Mouse (Mus musculus): Measurements from ENCODE around the gene Enox1. TPM values are rescaled to one million over a fixed set of nuclear protein-coding genes. Genes with fewer than 3 reads are reported as not detected.

Gene Enox1
- polyA plus RNA-seq, 1 experiment, result 3.1 TPM

DNA sequence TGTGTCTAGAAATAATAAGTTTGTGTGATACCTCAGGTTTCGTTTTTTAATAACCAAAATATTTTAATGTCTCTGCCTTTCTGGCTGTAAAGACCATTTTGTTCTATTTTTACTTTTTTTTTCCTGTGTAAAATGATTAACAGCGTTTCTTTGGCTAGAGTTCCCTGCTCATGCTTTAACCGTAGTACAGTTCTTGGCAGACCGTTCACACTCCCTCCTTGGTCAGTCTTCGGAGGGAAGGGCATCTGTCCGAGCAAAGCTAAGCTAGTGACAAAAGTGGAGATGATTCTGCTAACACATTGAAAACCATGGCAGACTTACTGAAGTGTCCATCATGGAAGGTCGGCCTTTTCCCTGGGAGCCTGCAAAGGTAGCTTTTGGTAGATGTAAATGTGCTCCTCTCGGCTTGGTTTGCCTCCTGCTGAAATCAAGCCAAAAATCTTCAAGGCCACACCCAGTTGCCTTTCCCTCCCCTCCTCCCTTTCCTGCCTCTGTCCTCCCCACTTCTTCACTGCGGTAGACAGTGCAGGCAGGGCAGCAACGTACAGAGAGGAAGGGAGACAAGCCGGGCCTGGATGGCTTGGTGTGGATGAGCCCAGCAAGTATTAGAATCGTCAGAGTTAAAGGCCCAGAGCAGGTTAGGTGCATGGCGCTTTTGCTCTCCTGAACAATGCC, 461.7 kb downstream of the Enox1 start:
- Histone ChIP-seq H3K27ac (ENCODE audit: insufficient read depth, low read length) (no peak overlapping the region), H3K4me1 (ENCODE audit: control insufficient read depth, insufficient read depth, low read length) (peaks cover 3% of the 10 kb centered on the region), H3K36me3 (ENCODE audit: control insufficient read depth, insufficient read depth, low read length, poor library complexity, severe bottlenecking) (peaks cover 10% of the 10 kb centered on the region; the same call in 1 of the 2 replicates), H3K9ac (ENCODE audit: low read depth, poor library complexity, severe bottlenecking) (no peak overlapping the region), H3K9me3 (replicated peaks; ENCODE audit: control insufficient read depth, insufficient read depth, low read length, poor library complexity, severe bottlenecking) (no peaks in the 10 kb centered on the region), H3K4me3 (ENCODE audit: low read depth, low read length) (no peak overlapping the region), H3K27me3 (ENCODE audit: control insufficient read depth, insufficient read depth, low read length, poor library complexity, severe bottlenecking) (no peaks in the 10 kb centered on the region)
- TF ChIP-seq CTCF (IDR thresholded peaks at IDR 0.05; ENCODE audit: low read depth, low read length) (no peak), EP300 (IDR thresholded peaks at IDR 0.05; ENCODE audit: insufficient read depth, low read depth, low read length) (no peak), POLR2A (IDR thresholded peaks at IDR 0.05; ENCODE audit: insufficient read depth, low read length) (no peak)

DNA sequence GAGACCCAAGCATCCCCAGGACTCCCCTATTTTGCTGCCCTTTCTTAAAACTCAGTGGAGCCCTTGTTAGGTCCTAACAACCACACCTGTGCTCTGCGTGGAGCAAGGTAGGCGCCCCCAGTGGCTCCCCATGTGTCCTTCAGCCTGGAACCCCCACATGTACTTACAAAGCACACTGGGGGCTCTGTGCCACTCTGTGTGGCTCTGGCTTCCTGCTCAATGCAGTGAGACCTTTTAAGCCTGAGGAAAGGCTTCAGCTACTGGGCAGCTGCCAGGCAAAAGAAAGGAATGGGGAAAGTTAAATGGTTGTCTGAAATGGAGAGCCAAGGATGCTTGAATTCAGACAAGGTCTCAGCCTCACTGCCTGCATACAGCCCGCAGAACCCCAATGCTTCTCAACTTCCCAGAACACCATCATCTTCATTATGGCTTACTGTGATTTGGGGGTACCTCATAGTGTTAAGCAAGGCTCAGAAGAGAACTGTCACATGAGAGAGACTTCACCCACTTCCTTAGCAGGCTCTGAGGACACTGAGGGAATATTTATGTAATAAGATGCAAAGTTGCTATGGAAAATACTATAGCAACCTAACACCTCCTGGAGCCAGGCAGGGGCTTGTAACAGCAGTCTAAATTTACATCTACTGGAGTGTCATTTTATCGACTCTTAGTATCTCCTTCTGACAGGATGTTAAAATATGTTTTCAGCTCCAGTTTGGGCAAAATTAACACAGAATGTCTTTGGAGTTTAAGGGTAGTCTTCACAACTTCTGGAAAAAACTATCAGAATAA, 465.1 kb downstream of the Enox1 start:
- H3K27ac ChIP-seq (ENCODE audit: insufficient read depth, low read length), result no peak overlapping the region

GRCm38 (mm10) chr14:77626557-77627507, 470.3 kb downstream of the Enox1 start:
- no peak for TF ChIP-seq POLR2A (IDR thresholded peaks at IDR 0.05; ENCODE audit: insufficient read depth, low read length)
- no peak for TF ChIP-seq EP300 (IDR thresholded peaks at IDR 0.05; ENCODE audit: insufficient read depth, low read depth, low read length)
- no peak for TF ChIP-seq CTCF (IDR thresholded peaks at IDR 0.05; ENCODE audit: low read depth, low read length)
- Histone ChIP-seq H3K9me3 (replicated peaks; ENCODE audit: control insufficient read depth, insufficient read depth, low read length, poor library complexity, severe bottlenecking) (no peaks in the 10 kb centered on the region; the same call in 1 of the 2 replicates), H3K9ac (ENCODE audit: low read depth, poor library complexity, severe bottlenecking) (no peak overlapping the region), H3K4me1 (ENCODE audit: control insufficient read depth, insufficient read depth, low read length) (no peaks in the 10 kb centered on the region), H3K4me3 (ENCODE audit: low read depth, low read length) (no peak overlapping the region), H3K27me3 (ENCODE audit: control insufficient read depth, insufficient read depth, low read length, poor library complexity, severe bottlenecking) (no peaks in the 10 kb centered on the region), H3K36me3 (ENCODE audit: control insufficient read depth, insufficient read depth, low read length, poor library complexity, severe bottlenecking) (no peaks in the 10 kb centered on the region; the same call in 1 of the 2 replicates), H3K27ac (ENCODE audit: insufficient read depth, low read length) (peak overlapping the region; percentile 46; the same call in 1 of the 2 replicates)

More for the DNA sequence above, 465.1 kb downstream of the Enox1 start:
- H3K27me3 ChIP-seq (ENCODE audit: control insufficient read depth, insufficient read depth, low read length, poor library complexity, severe bottlenecking), result no peaks in the 10 kb centered on the region
- no peaks in the 10 kb centered on the region; the same call in 1 of the 2 replicates for H3K9me3 ChIP-seq (replicated peaks; ENCODE audit: control insufficient read depth, insufficient read depth, low read length, poor library complexity, severe bottlenecking)
- TF ChIP-seq EP300 (IDR thresholded peaks at IDR 0.05; ENCODE audit: insufficient read depth, low read depth, low read length) (no peak), CTCF (IDR thresholded peaks at IDR 0.05; ENCODE audit: low read depth, low read length) (no peak), POLR2A (IDR thresholded peaks at IDR 0.05; ENCODE audit: insufficient read depth, low read length) (no peak)
- no peak overlapping the region for H3K4me3 ChIP-seq (ENCODE audit: low read depth, low read length)
- peaks cover 3% of the 10 kb centered on the region; the same call in 1 of the 2 replicates for H3K36me3 ChIP-seq (ENCODE audit: control insufficient read depth, insufficient read depth, low read length, poor library complexity, severe bottlenecking)
- H3K4me1 ChIP-seq (ENCODE audit: control insufficient read depth, insufficient read depth, low read length), result peaks cover 3% of the 10 kb centered on the region
- no peak overlapping the region for H3K9ac ChIP-seq (ENCODE audit: low read depth, poor library complexity, severe bottlenecking)

DNA sequence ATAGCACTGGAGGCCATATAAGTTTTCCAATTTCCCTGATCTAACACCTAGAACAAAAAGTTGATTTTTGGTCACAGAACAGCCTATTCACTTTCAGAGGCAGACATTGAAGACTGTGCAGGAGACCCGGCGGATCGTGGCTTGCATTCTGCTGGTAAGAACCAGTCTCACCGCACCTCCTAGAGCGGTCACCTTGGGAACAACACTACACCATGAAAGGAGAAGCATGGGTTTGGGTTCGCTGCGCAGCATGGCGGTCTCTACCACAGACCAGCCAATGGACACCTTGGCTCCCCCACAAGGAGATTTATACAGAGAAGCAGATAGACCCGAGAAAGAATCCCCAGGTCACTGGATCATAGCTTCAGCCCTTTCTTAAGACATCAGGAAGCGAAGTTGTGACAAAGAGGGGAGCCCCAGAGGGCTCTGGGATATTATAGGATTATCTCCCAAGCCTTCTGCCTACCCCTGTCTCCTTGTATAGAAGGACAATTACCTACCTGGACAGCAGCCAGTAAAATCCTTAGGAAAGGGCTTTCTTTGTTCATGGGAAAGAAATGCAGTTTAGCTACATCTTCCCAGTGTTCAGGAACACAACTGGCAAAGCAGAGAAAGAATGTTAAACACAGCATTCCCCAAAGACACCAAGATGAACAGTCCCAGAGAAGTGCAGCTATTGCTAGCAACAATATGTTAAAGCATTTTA, 476.1 kb downstream of the Enox1 start:
- no peaks in the 10 kb centered on the region for H3K27me3 ChIP-seq (ENCODE audit: control insufficient read depth, insufficient read depth, low read length, poor library complexity, severe bottlenecking)
- H3K36me3 ChIP-seq (ENCODE audit: control insufficient read depth, insufficient read depth, low read length, poor library complexity, severe bottlenecking), result no peaks in the 10 kb centered on the region; the same call in 1 of the 2 replicates
- no peaks in the 10 kb centered on the region for H3K9me3 ChIP-seq (replicated peaks; ENCODE audit: control insufficient read depth, insufficient read depth, low read length, poor library complexity, severe bottlenecking)
- no peak overlapping the region for H3K9ac ChIP-seq (ENCODE audit: low read depth, poor library complexity, severe bottlenecking)
- no peak overlapping the region for H3K27ac ChIP-seq (ENCODE audit: insufficient read depth, low read length)
- no peaks in the 10 kb centered on the region for H3K4me1 ChIP-seq (ENCODE audit: control insufficient read depth, insufficient read depth, low read length)
- no peak overlapping the region for H3K4me3 ChIP-seq (ENCODE audit: low read depth, low read length)
- no peak for TF ChIP-seq EP300 (IDR thresholded peaks at IDR 0.05; ENCODE audit: insufficient read depth, low read depth, low read length)
- TF ChIP-seq POLR2A (IDR thresholded peaks at IDR 0.05; ENCODE audit: insufficient read depth, low read length), result no peak
- TF ChIP-seq CTCF (IDR thresholded peaks at IDR 0.05; ENCODE audit: low read depth, low read length), result no peak

- no peaks in the 10 kb centered on the region for H3K27me3 ChIP-seq (ENCODE audit: control insufficient read depth, insufficient read depth, low read length, poor library complexity, severe bottlenecking)
- H3K4me1 ChIP-seq (ENCODE audit: control insufficient read depth, insufficient read depth, low read length), result no peaks in the 10 kb centered on the region
- peaks cover under 1% of the 10 kb centered on the region; the same call in 1 of the 2 replicates for H3K36me3 ChIP-seq (ENCODE audit: control insufficient read depth, insufficient read depth, low read length, poor library complexity, severe bottlenecking)
- H3K4me3 ChIP-seq (ENCODE audit: low read depth, low read length), result no peak overlapping the region
- TF ChIP-seq POLR2A (IDR thresholded peaks at IDR 0.05; ENCODE audit: insufficient read depth, low read length) (no peak), EP300 (IDR thresholded peaks at IDR 0.05; ENCODE audit: insufficient read depth, low read depth, low read length) (no peak), CTCF (IDR thresholded peaks at IDR 0.05; ENCODE audit: low read depth, low read length) (no peak)
- H3K9me3 ChIP-seq (replicated peaks; ENCODE audit: control insufficient read depth, insufficient read depth, low read length, poor library complexity, severe bottlenecking), result no peaks in the 10 kb centered on the region
- H3K27ac ChIP-seq (ENCODE audit: insufficient read depth, low read length), result no peak overlapping the region
- no peak overlapping the region for H3K9ac ChIP-seq (ENCODE audit: low read depth, poor library complexity, severe bottlenecking)
Measured at GRCm38 (mm10) chr14:77633172-77633542, 476.6 kb downstream of the Enox1 start.

Data from ES-Bruce4 (cell line).